Mouse (Mus musculus): ENCODE results near the gene Slc25a36.

- TF ChIP-seq CTCF (IDR thresholded peaks at IDR 0.05; ENCODE audit: extremely low read depth, insufficient read depth, insufficient read length, insufficient replicate concordance) (no peak), POLR2A (IDR thresholded peaks at IDR 0.05; ENCODE audit: low read depth, low read length) (no peak)
These were observed 42.0 kb upstream of the Slc25a36 start for GRCm38 (mm10) chr9:97153006-97153405.
